Mouse (Mus musculus) liver, adult 2 months (tissue): ENCODE results near the gene Guca2b.

Experiments used
- CTCF ChIP-seq: fragments of 200-500 bp; IDR thresholded peaks from 2 replicates; pipeline ENCODE4 v1.5.1; 2011; ENCODE audit warnings: low read depth, low read length, control low read depth
- POLR2A ChIP-seq: fragments of 200-500 bp; IDR thresholded peaks from 2 replicates; pipeline ENCODE4 v1.6.1; 2011; ENCODE audit warnings: low read length, control low read depth; ENCODE audit not compliant: insufficient read depth; ENCODE audit errors: extremely low read depth

DNA sequence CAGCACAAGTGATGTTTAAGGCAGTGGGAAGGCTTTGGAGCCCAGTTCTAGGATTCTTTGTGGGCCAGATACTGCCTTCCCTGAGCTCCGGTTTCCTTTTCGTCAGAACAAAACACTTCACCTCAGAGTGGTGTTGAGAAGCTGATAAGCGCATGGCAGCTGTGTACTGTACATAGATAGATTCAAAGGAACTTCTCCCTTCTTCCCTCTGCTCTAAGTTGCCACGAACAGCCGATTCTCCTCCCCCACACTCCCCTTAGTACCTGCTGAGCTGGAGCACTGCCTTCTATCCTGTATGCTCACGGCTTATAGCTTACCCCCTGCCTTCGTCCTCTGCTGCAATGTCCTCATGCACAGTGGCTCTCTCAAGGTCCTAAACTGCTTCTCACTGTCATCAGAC, 26.0 kb downstream of the Guca2b start:
- TF ChIP-seq CTCF (no peak), POLR2A (no peak)
